Mouse (Mus musculus) kidney, embryonic 16.5 days (tissue): ENCODE data around the gene Mast3. TPM values are rescaled to one million over a fixed set of nuclear protein-coding genes. Genes with fewer than 3 reads are reported as not detected.

Source experiments
- ATAC-seq: fragments of 200-750 bp; cut with Nextera tagmentation; 2 replicates; pipeline ENCODE4 v1.8.0; 2017; ENCODE audit warnings: moderate TSS enrichment; ENCODE audit not compliant: low FRiP score, low TSS enrichment
- H3K27ac ChIP-seq: fragments of 300-500 bp; sonication (generic); 2 replicates; pipeline ENCODE4 v1.5.1; 2014; ENCODE audit warnings: low read length
- H3K27me3 ChIP-seq: fragments of 300-500 bp; sonication (generic); 2 replicates; pipeline ENCODE4 v1.6.1; 2014; ENCODE audit warnings: low read length, control low read depth, mixed read lengths; ENCODE audit not compliant: insufficient read depth
- H3K36me3 ChIP-seq: fragments of 300-500 bp; sonication (generic); 2 replicates; pipeline ENCODE4 v1.6.1; 2014; ENCODE audit warnings: low read length, control low read depth, mixed read lengths; ENCODE audit not compliant: insufficient read depth
- H3K4me1 ChIP-seq: fragments of 300-500 bp; sonication (generic); 2 replicates; pipeline ENCODE4 v1.6.1; 2014; ENCODE audit warnings: low read length, control low read depth, mixed read lengths; ENCODE audit not compliant: insufficient read depth
- H3K4me2 ChIP-seq: fragments of 300-500 bp; sonication (generic); replicated peaks from 2 replicates; pipeline ENCODE4 v1.6.1; 2014; ENCODE audit warnings: low read depth, low read length
- H3K4me3 ChIP-seq: fragments of 300-500 bp; sonication (generic); 2 replicates; pipeline ENCODE4 v1.5.1; 2014; ENCODE audit warnings: mild to moderate bottlenecking, low read length
- H3K9ac ChIP-seq: fragments of 300-500 bp; sonication (generic); replicated peaks from 2 replicates; pipeline ENCODE4 v1.6.1; 2014; ENCODE audit warnings: low read length
- H3K9me3 ChIP-seq: fragments of 300-500 bp; sonication (generic); 2 replicates; pipeline ENCODE4 v1.6.1; 2016; ENCODE audit warnings: low read length, control low read depth
- WGBS: fragments of 180-500 bp; shearing (Covaris S2); extraction: QIAGEN DNeasy Blood & Tissue Kit; methylation state at CpG from one replicate; pipeline ENCODE4 v1.1.7; 2014; 5-methylcytosine and 5-hydroxymethylcytosine counted together
- polyA plus RNA-seq: library from polyadenylated mRNA; unstranded; fragments of >200 nt; fragmentation: Nextera tagmentation; extraction: Ambion mirVana; gene quantifications from 2 replicates; pipeline ENCODE4 v1.2.1, GENCODE M21; 2015

Mast3 gene
- polyA plus RNA-seq, 1 experiment from 2014 or later, result 16.2 TPM

- 86% methylated on average over 12 of the region's 12 CpGs for WGBS
- Histone ChIP-seq H3K4me3 (no peak overlapping the region), H3K4me2 (no peak overlapping the region), H3K27ac (no peak overlapping the region), H3K36me3 (0 out of 2 replicates have a peak, but pooled peaks cover 3% of the 10 kb centered on the region), H3K27me3 (no peaks in the 10 kb centered on the region), H3K4me1 (peaks cover 30% of the 10 kb centered on the region), H3K9me3 (no peaks in the 10 kb centered on the region), H3K9ac (no peak overlapping the region)
- no peak for ATAC-seq
These were observed 31.8 kb upstream of the Mast3 start for GRCm38 (mm10) chr8:70836666-70837065.

GRCm38 (mm10) chr8:70834071-70834470, 29.2 kb upstream of the Mast3 start:
- H3K36me3 ChIP-seq, result 0 out of 2 replicates have a peak, but pooled peaks cover 3% of the 10 kb centered on the region
- H3K9me3 ChIP-seq, result no peaks in the 10 kb centered on the region
- H3K27ac ChIP-seq, result no peak overlapping the region
- H3K4me3 ChIP-seq, result no peak overlapping the region
- WGBS, result 95% methylated on average over 3 of the region's 3 CpGs
- ATAC-seq, result no peak
- H3K4me1 ChIP-seq, result peaks cover 15% of the 10 kb centered on the region
- H3K27me3 ChIP-seq, result no peaks in the 10 kb centered on the region
- no peak overlapping the region for H3K4me2 ChIP-seq
- no peak overlapping the region for H3K9ac ChIP-seq

- no peak overlapping the region; the same call in 1 of the 2 replicates for H3K9ac ChIP-seq
- no peaks in the 10 kb centered on the region for H3K9me3 ChIP-seq
- WGBS, result 44% methylated on average over 15 of the region's 15 CpGs
- 0 out of 2 replicates have a peak, but pooled peaks have one; percentile 10 for ATAC-seq
- H3K27me3 ChIP-seq, result no peaks in the 10 kb centered on the region
- no peak overlapping the region for H3K4me2 ChIP-seq
- H3K27ac ChIP-seq, result no peak overlapping the region
- H3K36me3 ChIP-seq, result 0 out of 2 replicates have a peak, but pooled peaks cover 3% of the 10 kb centered on the region
- no peak overlapping the region for H3K4me3 ChIP-seq
- H3K4me1 ChIP-seq, result peaks cover 12% of the 10 kb centered on the region
These were observed 28.7 kb upstream of the Mast3 start for GRCm38 (mm10) chr8:70833520-70833919.

- no peaks in the 10 kb centered on the region for H3K27me3 ChIP-seq
- 0 out of 2 replicates have a peak, but pooled peaks cover 9% of the 10 kb centered on the region for H3K4me1 ChIP-seq
- H3K9ac ChIP-seq, result no peak overlapping the region
- 32% methylated on average over 9 of the region's 9 CpGs for WGBS
- H3K36me3 ChIP-seq, result 0 out of 2 replicates have a peak, but pooled peaks cover 3% of the 10 kb centered on the region
- H3K4me2 ChIP-seq, result no peak overlapping the region
- 0 out of 2 replicates have a peak, but pooled peaks have one; percentile 10 for ATAC-seq
- H3K4me3 ChIP-seq, result no peak overlapping the region
- H3K9me3 ChIP-seq, result no peaks in the 10 kb centered on the region
- H3K27ac ChIP-seq, result no peak overlapping the region
These were observed 28.2 kb upstream of the Mast3 start for GRCm38 (mm10) chr8:70833018-70833482.

- no peak overlapping the region for H3K27ac ChIP-seq
- H3K4me3 ChIP-seq, result no peak overlapping the region
- no peak overlapping the region for H3K4me2 ChIP-seq
- no peaks in the 10 kb centered on the region for H3K9me3 ChIP-seq
- H3K4me1 ChIP-seq, result 0 out of 2 replicates have a peak, but pooled peaks cover 9% of the 10 kb centered on the region
- 59% methylated on average over 11 of the region's 11 CpGs for WGBS
- H3K27me3 ChIP-seq, result no peaks in the 10 kb centered on the region
- H3K36me3 ChIP-seq, result 0 out of 2 replicates have a peak, but pooled peaks cover 3% of the 10 kb centered on the region
- H3K9ac ChIP-seq, result no peak overlapping the region
- ATAC-seq, result no peak
These were observed 27.5 kb upstream of the Mast3 start for GRCm38 (mm10) chr8:70832371-70832770.

GRCm38 (mm10) chr8:70831517-70831916, 26.7 kb upstream of the Mast3 start:
- Histone ChIP-seq H3K4me3 (no peak overlapping the region), H3K9ac (no peak overlapping the region), H3K27ac (no peak overlapping the region), H3K27me3 (no peaks in the 10 kb centered on the region), H3K9me3 (no peaks in the 10 kb centered on the region), H3K36me3 (no peaks in the 10 kb centered on the region), H3K4me1 (0 out of 2 replicates have a peak, but pooled peaks cover 9% of the 10 kb centered on the region), H3K4me2 (no peak overlapping the region)
- ATAC-seq, result no peak
- WGBS, result 88% methylated on average over 8 of the region's 8 CpGs

- Histone ChIP-seq H3K27ac (no peak overlapping the region), H3K27me3 (no peaks in the 10 kb centered on the region), H3K9ac (no peak overlapping the region), H3K36me3 (no peaks in the 10 kb centered on the region), H3K9me3 (no peaks in the 10 kb centered on the region), H3K4me2 (no peak overlapping the region), H3K4me3 (no peak overlapping the region), H3K4me1 (0 out of 2 replicates have a peak, but pooled peaks cover 1% of the 10 kb centered on the region)
- ATAC-seq, result no peak
- 79% methylated on average over 1 of the region's 1 CpGs for WGBS
These were observed 22.9 kb upstream of the Mast3 start for GRCm38 (mm10) chr8:70827796-70828195.

- Histone ChIP-seq H3K27ac (no peak overlapping the region), H3K9ac (no peak overlapping the region), H3K36me3 (no peaks in the 10 kb centered on the region), H3K4me2 (no peak overlapping the region), H3K27me3 (no peaks in the 10 kb centered on the region), H3K4me1 (peaks cover 2% of the 10 kb centered on the region; the same call in 1 of the 2 replicates), H3K4me3 (no peak overlapping the region), H3K9me3 (no peaks in the 10 kb centered on the region)
- no peak for ATAC-seq
- WGBS, result 93% methylated on average over 2 of the region's 2 CpGs
These were observed 22.2 kb upstream of the Mast3 start for GRCm38 (mm10) chr8:70827010-70827409.

GRCm38 (mm10) chr8:70825816-70826215, 21.0 kb upstream of the Mast3 start:
- no peak overlapping the region for H3K4me2 ChIP-seq
- no peaks in the 10 kb centered on the region for H3K36me3 ChIP-seq
- H3K27me3 ChIP-seq, result no peaks in the 10 kb centered on the region
- no peak for ATAC-seq
- no peak overlapping the region for H3K9ac ChIP-seq
- H3K9me3 ChIP-seq, result no peaks in the 10 kb centered on the region
- 45% methylated on average over 8 of the region's 8 CpGs for WGBS
- no peak overlapping the region for H3K27ac ChIP-seq
- H3K4me3 ChIP-seq, result no peak overlapping the region
- peaks cover 7% of the 10 kb centered on the region for H3K4me1 ChIP-seq

GRCm38 (mm10) chr8:70823802-70824201, 18.9 kb upstream of the Mast3 start:
- Histone ChIP-seq H3K4me3 (no peak overlapping the region), H3K4me2 (no peak overlapping the region), H3K36me3 (no peaks in the 10 kb centered on the region), H3K4me1 (peaks cover 7% of the 10 kb centered on the region), H3K9ac (no peak overlapping the region), H3K27me3 (no peaks in the 10 kb centered on the region), H3K27ac (no peak overlapping the region), H3K9me3 (peaks cover 6% of the 10 kb centered on the region; the same call in 1 of the 2 replicates)
- ATAC-seq, result no peak
- WGBS, result 89% methylated on average over 7 of the region's 7 CpGs
